Mouse (Mus musculus): ENCODE measurements around the gene Sh3pxd2a. TPM values are rescaled to one million over a fixed set of nuclear protein-coding genes. Genes with fewer than 3 reads are reported as not detected.

Sh3pxd2a gene
- total and polyA plus RNA-seq, 3 experiments, result 3.9 to 11.3 TPM; not detected in 1

DNA sequence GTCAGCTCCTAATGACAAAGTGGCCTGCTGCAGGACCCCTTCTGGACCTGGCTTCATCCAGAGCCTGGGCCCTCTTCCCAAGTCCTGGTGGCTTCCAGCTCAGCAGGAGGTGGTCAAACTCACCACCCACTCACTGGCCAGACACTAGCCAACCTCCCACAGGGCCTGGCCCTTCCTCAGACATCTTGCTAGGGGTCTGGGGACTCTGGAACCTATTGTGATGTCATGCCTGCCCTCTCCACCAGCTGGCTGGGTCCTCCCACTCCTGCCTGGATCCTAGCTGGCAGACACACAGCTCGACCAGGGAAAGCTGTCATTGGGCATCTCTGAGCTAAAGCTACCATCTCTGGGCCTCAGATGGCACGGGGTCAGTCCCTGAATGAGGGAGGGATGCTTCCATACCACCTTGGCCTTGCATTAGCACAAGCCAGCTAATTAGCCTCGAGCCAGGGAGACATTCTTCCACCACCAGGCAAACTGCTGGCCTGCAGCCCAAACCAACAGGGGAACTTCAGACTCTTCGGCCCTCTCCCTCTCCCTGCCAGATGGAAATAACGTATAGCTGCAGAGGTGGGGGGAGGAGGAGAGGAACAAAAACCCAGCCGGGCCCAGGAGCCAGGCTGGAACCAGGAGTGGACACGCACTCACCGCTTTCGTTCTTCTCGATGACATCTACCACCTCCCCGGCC, 150.7 kb downstream of the Sh3pxd2a start:
- TF ChIP-seq NRF1 (IDR thresholded peaks at IDR 0.05; ENCODE audit: insufficient read depth, low read depth, low read length, poor library complexity, severe bottlenecking) (no peak), MXI1 (IDR thresholded peaks at IDR 0.05; ENCODE audit: low read depth, low read length) (peak; percentile 5; the same call in 1 of the 2 replicates), MAX (IDR thresholded peaks at IDR 0.05; ENCODE audit: low read length) (no peak), SIN3A (IDR thresholded peaks at IDR 0.05; ENCODE audit: low read length) (0 out of 2 replicates have a peak, but pooled peaks have one; percentile 24), POLR2AphosphoS5 (IDR thresholded peaks at IDR 0.05; ENCODE audit: borderline replicate concordance, low read depth, low read length) (no peak), EP300 (IDR thresholded peaks at IDR 0.05; ENCODE audit: low read depth in 1 of 2, low read length in 2 of 2) (no peak), MYB (IDR thresholded peaks at IDR 0.05; ENCODE audit: low read depth, low read length) (no peak), USF2 (IDR thresholded peaks at IDR 0.05; ENCODE audit: borderline replicate concordance in 1 of 2, insufficient read depth in 1 of 2, low read depth in 1 of 2, low read length in 2 of 2) (no peak)
- Histone ChIP-seq H3K27ac (ENCODE audit: control insufficient read depth, low read depth, low read length) (0 out of 2 replicates have a peak overlapping the region, but pooled peaks have one; percentile 6), H3K27me3 (ENCODE audit: control insufficient read depth in 1 of 2, insufficient read depth in 2 of 2, low read length in 2 of 2) (no peaks in the 10 kb centered on the region), H3K79me2 (ENCODE audit: control insufficient read depth, insufficient read depth, low read length, poor library complexity) (no peaks in the 10 kb centered on the region; the same call in 1 of the 2 replicates), H3K9me3 (replicated peaks; ENCODE audit: insufficient read depth, low read length) (no peaks in the 10 kb centered on the region), H3K4me3 (ENCODE audit: control insufficient read depth in 1 of 2, insufficient read depth in 1 of 2, low read depth in 2 of 2, low read length in 2 of 2) (peak overlapping the region; percentile 67 to 95), H3K9ac (ENCODE audit: control insufficient read depth, low read depth, low read length, poor library complexity, severe bottlenecking) (peak overlapping the region; percentile 73), H3K36me3 (ENCODE audit: control insufficient read depth in 1 of 2, insufficient read depth in 2 of 2, low read length in 2 of 2) (no peaks in the 10 kb centered on the region; a peak in 1 of 4 replicates), H3K4me1 (ENCODE audit: control insufficient read depth in 1 of 2, insufficient read depth in 2 of 2, low read length in 2 of 2) (peaks cover 0 to 10% of the 10 kb centered on the region in 2 experiments; a peak in 2 of 4 replicates)
- peak; percentile 69 for DNase-seq (ENCODE audit: low read depth, low spot score)

- no peak overlapping the region for H3K27ac ChIP-seq (ENCODE audit: control insufficient read depth, low read depth, low read length)
- TF ChIP-seq RCOR1 (IDR thresholded peaks at IDR 0.05; ENCODE audit: low read depth, low read length), result no peak
- TF ChIP-seq POLR2AphosphoS5 (IDR thresholded peaks at IDR 0.05; ENCODE audit: borderline replicate concordance, low read depth, low read length), result no peak
- no peak for TF ChIP-seq MAFK (IDR thresholded peaks at IDR 0.05; ENCODE audit: borderline replicate concordance, low read depth, low read length)
- TF ChIP-seq HCFC1 (IDR thresholded peaks at IDR 0.05; ENCODE audit: low read depth, low read length), result no peak
- no peak for TF ChIP-seq E2F4 (IDR thresholded peaks at IDR 0.05; ENCODE audit: borderline replicate concordance, low read depth, low read length)
- TF ChIP-seq MAX (IDR thresholded peaks at IDR 0.05; ENCODE audit: low read length), result no peak
- TF ChIP-seq ZNF384 (IDR thresholded peaks at IDR 0.05; ENCODE audit: low read depth, low read length), result no peak
- no peak for TF ChIP-seq ZMIZ1 (IDR thresholded peaks at IDR 0.05; ENCODE audit: low read depth, low read length)
- TF ChIP-seq USF1 (IDR thresholded peaks at IDR 0.05; ENCODE audit: low read depth, low read length), result no peak
- no peak for TF ChIP-seq SIN3A (IDR thresholded peaks at IDR 0.05; ENCODE audit: low read length)
- TF ChIP-seq MAZ (IDR thresholded peaks at IDR 0.05; ENCODE audit: low read depth, low read length), result no peak
- no peak for TF ChIP-seq MYB (IDR thresholded peaks at IDR 0.05; ENCODE audit: low read depth, low read length)
- no peak for TF ChIP-seq EP300 (IDR thresholded peaks at IDR 0.05; ENCODE audit: low read depth in 1 of 2, low read length in 2 of 2)
- no peak for TF ChIP-seq GABPA (IDR thresholded peaks at IDR 0.05; ENCODE audit: low read depth, low read length)
- TF ChIP-seq POLR2A (IDR thresholded peaks at IDR 0.05; ENCODE audit: control insufficient read depth in 1 of 2, insufficient read depth in 1 of 2, low read depth in 1 of 2, low read length in 2 of 2, poor library complexity in 1 of 2), result no peak
- no peak for TF ChIP-seq CHD2 (IDR thresholded peaks at IDR 0.05; ENCODE audit: low read length)
These were observed 153.0 kb downstream of the Sh3pxd2a start for GRCm38 (mm10) chr19:47311162-47311561.

More at GRCm38 (mm10) chr19:47311162-47311561, 153.0 kb downstream of the Sh3pxd2a start:
- Histone ChIP-seq H3K27me3 (ENCODE audit: control insufficient read depth in 1 of 2, insufficient read depth in 2 of 2, low read length in 2 of 2) (no peaks in the 10 kb centered on the region), H3K4me1 (ENCODE audit: control insufficient read depth in 1 of 2, insufficient read depth in 2 of 2, low read length in 2 of 2) (peaks cover 0 to 10% of the 10 kb centered on the region in 2 experiments; a peak in 2 of 4 replicates), H3K36me3 (ENCODE audit: control insufficient read depth in 1 of 2, insufficient read depth in 2 of 2, low read length in 2 of 2) (no peaks in the 10 kb centered on the region; a peak in 1 of 4 replicates), H3K79me2 (ENCODE audit: control insufficient read depth, insufficient read depth, low read length, poor library complexity) (no peaks in the 10 kb centered on the region; the same call in 1 of the 2 replicates), H3K9me3 (replicated peaks; ENCODE audit: insufficient read depth, low read length) (no peaks in the 10 kb centered on the region), H3K9ac (ENCODE audit: control insufficient read depth, low read depth, low read length, poor library complexity, severe bottlenecking) (no peak overlapping the region), H3K4me3 (ENCODE audit: control insufficient read depth in 1 of 2, insufficient read depth in 1 of 2, low read depth in 2 of 2, low read length in 2 of 2) (no peak overlapping the region)
- no peak for DNase-seq (ENCODE audit: low read depth, low spot score)
